Mouse (Mus musculus) liver, postnatal 0 days (tissue): Measurements from ENCODE around the gene Plcb3.

Experiments used
- CTCF ChIP-seq: sonication (generic); IDR thresholded peaks from 2 replicates; pipeline ENCODE4 v1.5.1; 2016; ENCODE audit warnings: antibody characterized with exemption, low read depth
- EP300 ChIP-seq: IDR thresholded peaks from 2 replicates; pipeline ENCODE4 v1.6.1; 2016; ENCODE audit warnings: antibody characterized with exemption, low read depth, mild to moderate bottlenecking

GRCm38 (mm10) chr19:7006892-7007593 is 30.8 kb upstream of the Plcb3 start:
- no peak for TF ChIP-seq CTCF
- no peak for TF ChIP-seq EP300
